Mouse (Mus musculus) embryonic facial prominence, embryonic 15.5 days (tissue): ENCODE measurements at regions not wholly inside any gene's neighbourhood (a gene's known extent, or its start where the extent isn't known, plus 50 kb on each side); places are given as distances from the start of the nearest gene placed in this dataset.

Source experiments
- ATAC-seq: fragments of 200-750 bp; cut with Nextera tagmentation; 2 replicates; pipeline ENCODE4 v1.8.0; 2017; ENCODE audit warnings: low read depth, moderate TSS enrichment; ENCODE audit not compliant: insufficient number of reproducible peaks, low FRiP score, low TSS enrichment
- H3K27ac ChIP-seq: fragments of 300-500 bp; sonication (generic); replicated peaks from 2 replicates; pipeline ENCODE4 v1.5.1; 2015; ENCODE audit warnings: mild to moderate bottlenecking, inconsistent platforms
- H3K27me3 ChIP-seq: fragments of 300-500 bp; sonication (generic); 2 replicates; pipeline ENCODE4 v1.6.1; 2015; ENCODE audit warnings: inconsistent platforms
- H3K36me3 ChIP-seq: fragments of 300-500 bp; sonication (generic); 2 replicates; pipeline ENCODE4 v1.6.1; 2015; ENCODE audit warnings: mild to moderate bottlenecking, inconsistent platforms
- H3K4me1 ChIP-seq: fragments of 300-500 bp; sonication (generic); 2 replicates; pipeline ENCODE4 v1.6.1; 2015; ENCODE audit warnings: inconsistent platforms
- H3K4me2 ChIP-seq: fragments of 300-500 bp; sonication (generic); replicated peaks from 2 replicates; pipeline ENCODE4 v1.6.1; 2015; ENCODE audit warnings: mild to moderate bottlenecking, inconsistent platforms
- H3K4me3 ChIP-seq: fragments of 300-500 bp; sonication (generic); replicated peaks from 2 replicates; pipeline ENCODE4 v1.5.1; 2015; ENCODE audit warnings: mild to moderate bottlenecking, inconsistent platforms
- H3K9ac ChIP-seq: fragments of 300-500 bp; sonication (generic); 2 replicates; pipeline ENCODE4 v1.6.1; 2015; ENCODE audit warnings: inconsistent platforms
- H3K9me3 ChIP-seq: fragments of 300-500 bp; sonication (generic); replicated peaks from 2 replicates; pipeline ENCODE4 v1.6.1; 2016; ENCODE audit warnings: inconsistent platforms
- WGBS: fragments of 180-500 bp; shearing (Covaris S2); methylation state at CpG from one replicate; pipeline ENCODE4 v1.1.7; 2015; 5-methylcytosine and 5-hydroxymethylcytosine counted together

- ATAC-seq: no peak
- no peaks in the 10 kb centered on the region for H3K9me3 ChIP-seq
- 75% methylated on average over 3 of the region's 3 CpGs for WGBS
These were observed 148.9 kb downstream of the Bcl11a start for GRCm38 (mm10) chr11:24226755-24227154.

GRCm38 (mm10) chr11:24233376-24233775 lies 155.5 kb downstream of the Bcl11a start:
- Histone ChIP-seq H3K4me2 (no peak overlapping the region), H3K9me3 (no peaks in the 10 kb centered on the region), H3K9ac (no peak overlapping the region), H3K4me1 (peaks cover 10% of the 10 kb centered on the region; the same call in 1 of the 2 replicates), H3K27me3 (no peaks in the 10 kb centered on the region), H3K4me3 (no peak overlapping the region), H3K36me3 (no peaks in the 10 kb centered on the region), H3K27ac (no peak overlapping the region)
- ATAC-seq: no peak
- WGBS: 74% methylated on average over 11 of the region's 11 CpGs

More at GRCm38 (mm10) chr11:24226755-24227154, 148.9 kb downstream of the Bcl11a start:
- no peak overlapping the region for H3K4me2 ChIP-seq
- 0 out of 2 replicates have a peak, but pooled peaks cover 2% of the 10 kb centered on the region for H3K4me1 ChIP-seq
- no peak overlapping the region for H3K27ac ChIP-seq
- no peaks in the 10 kb centered on the region for H3K36me3 ChIP-seq
- no peaks in the 10 kb centered on the region for H3K27me3 ChIP-seq
- no peak overlapping the region for H3K9ac ChIP-seq
- H3K4me3 ChIP-seq: no peak overlapping the region

GRCm38 (mm10) chr11:24233821-24234220 lies 156.0 kb downstream of the Bcl11a start:
- Histone ChIP-seq H3K9me3 (no peaks in the 10 kb centered on the region), H3K27ac (no peak overlapping the region), H3K4me3 (no peak overlapping the region), H3K4me1 (peaks cover 10% of the 10 kb centered on the region; the same call in 1 of the 2 replicates), H3K4me2 (no peak overlapping the region), H3K27me3 (no peaks in the 10 kb centered on the region), H3K9ac (no peak overlapping the region), H3K36me3 (no peaks in the 10 kb centered on the region)
- no peak for ATAC-seq
- 19% methylated on average over 9 of the region's 9 CpGs for WGBS

GRCm38 (mm10) chr11:24234422-24234821 lies 156.6 kb downstream of the Bcl11a start:
- Histone ChIP-seq H3K36me3 (no peaks in the 10 kb centered on the region), H3K27me3 (no peaks in the 10 kb centered on the region), H3K4me1 (peaks cover 10% of the 10 kb centered on the region; the same call in 1 of the 2 replicates), H3K9ac (no peak overlapping the region), H3K4me2 (no peak overlapping the region), H3K9me3 (no peaks in the 10 kb centered on the region), H3K27ac (no peak overlapping the region), H3K4me3 (no peak overlapping the region)
- ATAC-seq: no peak
- 42% methylated on average over 3 of the region's 3 CpGs for WGBS

- Histone ChIP-seq H3K27ac (no peak overlapping the region), H3K4me3 (no peak overlapping the region), H3K9ac (no peak overlapping the region), H3K36me3 (no peaks in the 10 kb centered on the region), H3K27me3 (no peaks in the 10 kb centered on the region), H3K4me1 (peaks cover 10% of the 10 kb centered on the region; the same call in 1 of the 2 replicates), H3K9me3 (no peaks in the 10 kb centered on the region), H3K4me2 (no peak overlapping the region)
- 69% methylated on average over 4 of the region's 4 CpGs for WGBS
- no peak for ATAC-seq
These were observed 157.5 kb downstream of the Bcl11a start for GRCm38 (mm10) chr11:24235326-24235725.

- Histone ChIP-seq H3K27me3 (no peaks in the 10 kb centered on the region), H3K4me1 (peaks cover 1% of the 10 kb centered on the region; the same call in 1 of the 2 replicates), H3K27ac (no peak overlapping the region), H3K4me2 (no peak overlapping the region), H3K36me3 (no peaks in the 10 kb centered on the region), H3K4me3 (no peak overlapping the region), H3K9me3 (no peaks in the 10 kb centered on the region), H3K9ac (no peak overlapping the region)
- ATAC-seq: no peak
- 84% methylated on average over 6 of the region's 6 CpGs for WGBS
These were observed 161.8 kb downstream of the Bcl11a start for GRCm38 (mm10) chr11:24239631-24240030.

- WGBS: 87% methylated on average over 4 of the region's 4 CpGs
- H3K36me3 ChIP-seq: no peaks in the 10 kb centered on the region
- H3K4me3 ChIP-seq: no peak overlapping the region
- H3K27me3 ChIP-seq: no peaks in the 10 kb centered on the region
- no peak for ATAC-seq
- no peak overlapping the region for H3K27ac ChIP-seq
- H3K4me1 ChIP-seq: no peaks in the 10 kb centered on the region; the same call in 1 of the 2 replicates
- H3K4me2 ChIP-seq: no peak overlapping the region
- H3K9ac ChIP-seq: no peak overlapping the region
- H3K9me3 ChIP-seq: no peaks in the 10 kb centered on the region
These were observed 164.2 kb downstream of the Bcl11a start for GRCm38 (mm10) chr11:24242096-24242495.

GRCm38 (mm10) chr11:24242888-24243287 lies 165.0 kb downstream of the Bcl11a start:
- Histone ChIP-seq H3K4me2 (no peak overlapping the region), H3K27ac (no peak overlapping the region), H3K4me1 (no peaks in the 10 kb centered on the region; the same call in 1 of the 2 replicates), H3K4me3 (no peak overlapping the region), H3K9ac (no peak overlapping the region), H3K36me3 (no peaks in the 10 kb centered on the region), H3K27me3 (no peaks in the 10 kb centered on the region), H3K9me3 (no peaks in the 10 kb centered on the region)
- no peak for ATAC-seq
- 27% methylated on average over 2 of the region's 2 CpGs for WGBS

GRCm38 (mm10) chr11:24245390-24245789 lies 167.5 kb downstream of the Bcl11a start:
- Histone ChIP-seq H3K27me3 (no peaks in the 10 kb centered on the region), H3K27ac (no peak overlapping the region), H3K4me3 (no peak overlapping the region), H3K36me3 (no peaks in the 10 kb centered on the region), H3K9ac (no peak overlapping the region), H3K9me3 (no peaks in the 10 kb centered on the region), H3K4me1 (no peaks in the 10 kb centered on the region; the same call in 1 of the 2 replicates), H3K4me2 (no peak overlapping the region)
- no peak for ATAC-seq
- WGBS: 55% methylated on average over 4 of the region's 4 CpGs

- no peak overlapping the region for H3K4me3 ChIP-seq
- ATAC-seq: no peak
- H3K27ac ChIP-seq: no peak overlapping the region
- H3K4me2 ChIP-seq: no peak overlapping the region
- no peaks in the 10 kb centered on the region for H3K9me3 ChIP-seq
- no peak overlapping the region for H3K9ac ChIP-seq
- no peaks in the 10 kb centered on the region; the same call in 1 of the 2 replicates for H3K4me1 ChIP-seq
- H3K27me3 ChIP-seq: no peaks in the 10 kb centered on the region
- WGBS: 70% methylated on average over 3 of the region's 3 CpGs
- H3K36me3 ChIP-seq: no peaks in the 10 kb centered on the region
These were observed 168.5 kb downstream of the Bcl11a start for GRCm38 (mm10) chr11:24246314-24246713.

- ATAC-seq: no peak
- no peaks in the 10 kb centered on the region; the same call in 1 of the 2 replicates for H3K4me1 ChIP-seq
- no peak overlapping the region for H3K9ac ChIP-seq
- H3K9me3 ChIP-seq: no peaks in the 10 kb centered on the region
- 89% methylated on average over 4 of the region's 4 CpGs for WGBS
- H3K4me2 ChIP-seq: no peak overlapping the region
- H3K27ac ChIP-seq: no peak overlapping the region
- H3K36me3 ChIP-seq: no peaks in the 10 kb centered on the region
- no peak overlapping the region for H3K4me3 ChIP-seq
- H3K27me3 ChIP-seq: no peaks in the 10 kb centered on the region
These were observed 169.4 kb downstream of the Bcl11a start for GRCm38 (mm10) chr11:24247285-24247684.

GRCm38 (mm10) chr11:24251516-24251915 lies 173.7 kb downstream of the Bcl11a start:
- no peak overlapping the region for H3K4me2 ChIP-seq
- H3K9ac ChIP-seq: no peak overlapping the region

More at GRCm38 (mm10) chr11:24251516-24251915, 173.7 kb downstream of the Bcl11a start:
- no peak overlapping the region for H3K4me3 ChIP-seq
- H3K4me1 ChIP-seq: no peaks in the 10 kb centered on the region
- H3K27me3 ChIP-seq: no peaks in the 10 kb centered on the region
- no peak overlapping the region for H3K27ac ChIP-seq
- no peak for ATAC-seq
- no peaks in the 10 kb centered on the region for H3K36me3 ChIP-seq
- WGBS: 72% methylated on average over 5 of the region's 5 CpGs
- H3K9me3 ChIP-seq: no peaks in the 10 kb centered on the region
